ENCODE assay signal across 8 mouse cellular contexts in genomic region chr12:54162637-54163131, GRCm38 (mm10). TPM values are rescaled to one million over a fixed set of nuclear protein-coding genes. Genes with fewer than 3 reads are reported as not detected.
DNase-seq lines count a peak whose midpoint lies in the region; ATAC-seq and TF ChIP-seq lines count a peak whose summit lies in the region.

No protein-coding gene starts in this region.

- intact Hi-C loops in heart, postnatal 25 days (cut with DNase I), result no loop called here

- H3K4me2 ChIP-seq in embryonic facial prominence, embryonic 12.5 days (replicated peaks), result peak overlapping the region; percentile 49

- TF ChIP-seq POLR2A in testis, adult 2 months (IDR thresholded peaks at IDR 0.05; ENCODE audit: control insufficient read depth, low read depth, low read length), result no peak

- H3K9ac ChIP-seq in embryonic facial prominence, embryonic 12.5 days, result no peak overlapping the region

- no peaks in the 10 kb centered on the region; the same call in 1 of the 2 replicates for H3K9me3 ChIP-seq in embryonic facial prominence, embryonic 12.5 days

- no peak for TF ChIP-seq CTCF in testis, adult 2 months (IDR thresholded peaks at IDR 0.05; ENCODE audit: control insufficient read depth, insufficient read depth, insufficient replicate concordance, low read depth, low read length)

- H3K36me3 ChIP-seq in testis, adult 2 months (ENCODE audit: control insufficient read depth, insufficient read depth, low read length), result no peaks in the 10 kb centered on the region
- H3K36me3 ChIP-seq in embryonic facial prominence, embryonic 12.5 days, result no peaks in the 10 kb centered on the region

- peak; percentile 47; the same call in 1 of the 2 replicates for ATAC-seq in embryonic facial prominence, embryonic 12.5 days (ENCODE audit: insufficient number of reproducible peaks, insufficient read depth, low FRiP score, low TSS enrichment)

- peak overlapping the region; percentile 8 for H3K4me3 ChIP-seq in testis, adult 2 months (ENCODE audit: control insufficient read depth, low read depth, low read length)
- peak overlapping the region; percentile 26 for H3K4me3 ChIP-seq in embryonic facial prominence, embryonic 12.5 days

- no peak for DNase-seq in testis, postnatal 14 days (ENCODE audit: low spot score)
- peak; percentile 3 for DNase-seq in heart, postnatal 25 days (ENCODE audit: low spot score)
- DNase-seq in large intestine, adult 2 months (ENCODE audit: low read depth, low spot score), result peak; percentile 28
- DNase-seq in mesoderm, embryonic 11.5 days (ENCODE audit: low read depth, low spot score), result peak; percentile 56
- DNase-seq in urinary bladder, postnatal 14 days (ENCODE audit: low spot score), result peak; percentile 62
- DNase-seq in cerebellum, postnatal 36 days, result no peak

- no peaks in the 10 kb centered on the region for H3K27me3 ChIP-seq in testis, adult 2 months (ENCODE audit: control insufficient read depth, insufficient read depth, low read length)
- peaks cover 20% of the 10 kb centered on the region; the same call in 1 of the 2 replicates for H3K27me3 ChIP-seq in embryonic facial prominence, embryonic 12.5 days

- 0% methylated on average over 16 of the region's 16 CpGs for WGBS in embryonic facial prominence, embryonic 12.5 days
- WGBS in large intestine, adult 2 months, result under 1% methylated on average over 16 of the region's 16 CpGs

- H3K4me1 ChIP-seq in testis, adult 2 months (ENCODE audit: control insufficient read depth, insufficient read depth, low read length), result peaks cover 7% of the 10 kb centered on the region
- peaks cover 6% of the 10 kb centered on the region for H3K4me1 ChIP-seq in embryonic facial prominence, embryonic 12.5 days

- H3K27ac ChIP-seq in testis, adult 2 months (ENCODE audit: control insufficient read depth, insufficient read depth, low read depth, low read length), result no peak overlapping the region
- no peak overlapping the region for H3K27ac ChIP-seq in embryonic facial prominence, embryonic 12.5 days

RNA-seq across cellular contexts. Expression of gene Egln3, which starts 41.0 kb away (rescaled TPM):
- 0.25 and 0.45 TPM in 2 replicates for polyA plus RNA-seq in testis, adult 2 months (2012; rRNA removed)
- polyA plus RNA-seq in embryonic facial prominence, embryonic 12.5 days (2016; fragmentation: Nextera tagmentation; extraction: Ambion mirVana), result 4.2 TPM in 2 replicates
- total RNA-seq in heart, postnatal 25 days (2021), result 10 to 100 TPM; 96.7 to 97.4 TPM
- polyA plus RNA-seq in large intestine, adult 2 months (2012; rRNA removed), result 15.1 and 32.8 TPM in 2 replicates

Comparison
In these comparisons a context has a peak if more than half of its experiments do, and no peak if none do; other contexts are left out.
1. DNase-seq: peak in heart, postnatal 25 days (single experiment), large intestine, adult 2 months (single experiment), mesoderm, embryonic 11.5 days (single experiment) and urinary bladder, postnatal 14 days (single experiment); none in testis, postnatal 14 days (single experiment) and cerebellum, postnatal 36 days (0 of 2).